Mouse (Mus musculus) ovary, postnatal 14 days (tissue): ENCODE results near the gene Pak2.
"Not testable (repeated sequence)": the region's sequence is repeated elsewhere in the genome, so short reads cannot be mapped to it uniquely, and the experiment has no call there.

Source experiments
- DNase-seq: peaks from one replicate; pipeline ENCODE4 v3.0.0; 2022; ENCODE audit warnings: low spot score

The Pak2 gene

GRCm38 (mm10) chr16:32091466-32091865 lies 12.3 kb upstream of the Pak2 start:
- no peak for DNase-seq

- DNase-seq: no peak
These were observed 8.7 kb upstream of the Pak2 start for GRCm38 (mm10) chr16:32087629-32088443.

GRCm38 (mm10) chr16:32078408-32078990 lies 643 bp downstream of the Pak2 start:
- no peak for DNase-seq

GRCm38 (mm10) chr16:32077648-32078407 lies 1.3 kb downstream of the Pak2 start:
- no peak for DNase-seq

- DNase-seq: no peak
These were observed 2.7 kb downstream of the Pak2 start for GRCm38 (mm10) chr16:32076406-32076805.

GRCm38 (mm10) chr16:32075762-32076161 lies 3.4 kb downstream of the Pak2 start:
- no peak for DNase-seq

GRCm38 (mm10) chr16:32070070-32070469 lies 9.1 kb downstream of the Pak2 start:
- DNase-seq: not testable (repeated sequence)

- no peak for DNase-seq
These were observed 10.5 kb downstream of the Pak2 start for GRCm38 (mm10) chr16:32068389-32069300.

GRCm38 (mm10) chr16:32066899-32067298 lies 12.2 kb downstream of the Pak2 start:
- DNase-seq: no peak

GRCm38 (mm10) chr16:32063900-32064299 lies 15.2 kb downstream of the Pak2 start:
- DNase-seq: no peak

DNA sequence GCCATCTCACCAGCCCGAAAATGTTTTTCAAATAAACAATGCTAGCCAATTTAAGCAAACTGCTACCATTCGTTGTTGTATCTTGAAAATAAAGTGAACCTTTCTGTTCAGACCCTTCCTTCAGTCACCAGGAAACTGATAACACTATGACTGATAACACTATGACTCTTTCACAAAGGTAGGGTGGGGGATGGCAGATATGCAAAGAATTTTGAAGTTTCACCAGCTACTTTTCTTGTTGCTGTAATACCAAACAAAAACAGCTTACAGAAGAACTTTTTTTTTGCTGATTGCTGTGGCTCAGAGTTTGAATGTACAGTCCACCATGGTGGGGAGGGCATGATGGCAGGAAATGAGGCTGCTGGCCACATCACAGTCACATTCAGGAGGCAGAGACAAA lies 16.9 kb downstream of the Pak2 start:
- no peak for DNase-seq

DNA sequence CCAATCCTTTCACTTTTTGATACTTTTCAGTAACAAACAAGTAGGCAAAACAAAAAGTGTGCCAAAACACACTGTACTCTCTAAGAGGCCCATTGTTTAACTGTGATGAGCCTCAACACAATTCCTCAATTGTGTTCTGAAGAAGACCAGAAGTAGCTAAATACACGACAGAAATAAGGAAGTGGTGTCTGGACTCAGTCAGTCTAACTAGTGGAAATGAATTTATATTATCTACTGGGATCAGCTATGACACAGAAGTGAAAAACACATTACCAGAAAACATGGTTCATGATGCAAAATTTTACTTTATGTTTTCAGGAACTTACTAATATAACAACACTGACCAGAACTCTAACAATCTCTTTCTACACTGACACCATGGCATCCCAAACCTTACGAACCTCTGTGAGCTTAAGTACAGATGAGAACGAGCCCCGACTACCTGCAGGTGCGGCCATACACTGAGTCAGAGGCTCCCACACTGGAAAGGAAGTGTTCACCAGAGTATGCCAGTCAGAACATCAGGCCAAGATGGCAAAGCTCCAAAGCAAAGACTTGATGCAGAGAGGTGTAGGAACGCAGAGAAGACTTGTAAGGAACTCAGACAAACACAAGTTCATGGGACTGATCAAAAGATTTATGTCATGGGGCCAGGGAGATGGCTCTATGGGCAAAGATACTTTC lies 19.2 kb downstream of the Pak2 start:
- DNase-seq: no peak

- DNase-seq: no peak
These were observed 20.3 kb downstream of the Pak2 start for GRCm38 (mm10) chr16:32058817-32059216.

GRCm38 (mm10) chr16:32042367-32042766 lies 36.8 kb downstream of the Pak2 start:
- DNase-seq: no peak

DNA sequence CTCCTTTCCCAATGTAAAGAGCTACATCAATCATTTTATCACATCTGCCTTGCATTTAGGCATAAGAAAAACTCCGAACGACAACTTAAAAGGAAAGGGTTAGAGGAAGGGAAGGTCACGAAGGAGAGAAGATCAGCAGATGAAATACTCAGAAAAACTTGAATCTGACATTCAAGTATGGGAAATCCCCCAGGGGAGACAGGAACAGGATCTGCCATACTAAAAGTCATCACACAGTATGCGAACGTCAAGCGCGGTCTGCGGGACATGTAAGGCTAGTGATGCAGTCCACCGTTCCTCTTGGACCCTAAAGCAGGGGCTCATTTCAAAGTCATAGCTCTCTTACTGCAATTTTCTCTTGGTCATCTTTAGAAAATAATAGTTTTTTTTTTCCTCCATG lies 59.5 kb downstream of the Pak2 start:
- no peak for DNase-seq

GRCm38 (mm10) chr16:32010330-32010729 lies 68.8 kb downstream of the Pak2 start:
- no peak for DNase-seq

GRCm38 (mm10) chr16:32009913-32010312 lies 69.2 kb downstream of the Pak2 start:
- no peak for DNase-seq

GRCm38 (mm10) chr16:32008529-32009293 lies 70.4 kb downstream of the Pak2 start:
- no peak for DNase-seq

- no peak for DNase-seq
These were observed 74.4 kb downstream of the Pak2 start for GRCm38 (mm10) chr16:32004731-32005130.
